Mouse (Mus musculus): ENCODE measurements around the gene Mta2. TPM values are rescaled to one million over a fixed set of nuclear protein-coding genes. Genes with fewer than 3 reads are reported as not detected.
"Not testable (repeated sequence)": the region's sequence is repeated elsewhere in the genome, so short reads cannot be mapped to it uniquely, and the experiment has no call there.

Mta2 gene
- 10 to 100 TPM; 46.0 to 46.9 TPM for total RNA-seq (2021)

DNA sequence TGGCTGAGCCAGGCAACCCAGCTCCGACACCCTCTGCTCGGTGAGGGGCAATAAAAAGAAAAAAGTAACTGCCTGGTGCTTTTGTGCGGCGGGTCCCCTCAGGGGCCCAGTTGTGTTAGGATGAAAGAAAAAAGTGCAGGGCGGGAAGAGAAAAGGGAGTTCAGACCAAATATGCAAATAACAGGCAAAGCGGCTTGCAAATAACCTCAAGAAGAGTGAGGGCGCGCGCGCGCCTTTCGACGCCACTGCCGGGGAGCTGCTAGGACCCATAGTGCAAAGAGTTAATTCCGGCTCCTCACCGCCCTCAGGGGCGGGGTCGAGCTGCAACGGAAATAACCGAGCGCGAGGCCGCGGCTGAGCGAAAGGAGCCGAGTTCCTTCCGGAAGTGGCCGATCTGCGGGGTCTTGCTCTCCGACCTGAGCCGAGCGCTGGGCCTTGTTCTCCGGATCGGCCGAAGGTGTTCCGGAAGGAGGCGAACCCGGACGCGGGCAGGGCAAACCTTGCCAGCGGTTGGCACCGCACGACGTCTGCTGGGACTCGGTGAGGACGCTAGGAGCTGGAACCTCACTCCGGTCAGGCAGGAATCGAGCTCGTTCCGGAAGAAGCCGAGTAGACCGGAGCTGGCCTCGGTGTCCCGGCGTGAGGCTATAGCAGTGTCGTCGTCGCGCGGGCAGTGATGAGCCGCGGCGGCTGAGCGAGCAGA, at the start of gene Mta2:
TSS of gene Mta2 (plus strand) at position 361 of the 703 bp plus-strand sequence.
- peak; percentile 93 to 96 for DNase-seq (ENCODE audit: low spot score in 2 of 2)
- intact Hi-C loops (cut with DNase I), result no loop called here

DNA sequence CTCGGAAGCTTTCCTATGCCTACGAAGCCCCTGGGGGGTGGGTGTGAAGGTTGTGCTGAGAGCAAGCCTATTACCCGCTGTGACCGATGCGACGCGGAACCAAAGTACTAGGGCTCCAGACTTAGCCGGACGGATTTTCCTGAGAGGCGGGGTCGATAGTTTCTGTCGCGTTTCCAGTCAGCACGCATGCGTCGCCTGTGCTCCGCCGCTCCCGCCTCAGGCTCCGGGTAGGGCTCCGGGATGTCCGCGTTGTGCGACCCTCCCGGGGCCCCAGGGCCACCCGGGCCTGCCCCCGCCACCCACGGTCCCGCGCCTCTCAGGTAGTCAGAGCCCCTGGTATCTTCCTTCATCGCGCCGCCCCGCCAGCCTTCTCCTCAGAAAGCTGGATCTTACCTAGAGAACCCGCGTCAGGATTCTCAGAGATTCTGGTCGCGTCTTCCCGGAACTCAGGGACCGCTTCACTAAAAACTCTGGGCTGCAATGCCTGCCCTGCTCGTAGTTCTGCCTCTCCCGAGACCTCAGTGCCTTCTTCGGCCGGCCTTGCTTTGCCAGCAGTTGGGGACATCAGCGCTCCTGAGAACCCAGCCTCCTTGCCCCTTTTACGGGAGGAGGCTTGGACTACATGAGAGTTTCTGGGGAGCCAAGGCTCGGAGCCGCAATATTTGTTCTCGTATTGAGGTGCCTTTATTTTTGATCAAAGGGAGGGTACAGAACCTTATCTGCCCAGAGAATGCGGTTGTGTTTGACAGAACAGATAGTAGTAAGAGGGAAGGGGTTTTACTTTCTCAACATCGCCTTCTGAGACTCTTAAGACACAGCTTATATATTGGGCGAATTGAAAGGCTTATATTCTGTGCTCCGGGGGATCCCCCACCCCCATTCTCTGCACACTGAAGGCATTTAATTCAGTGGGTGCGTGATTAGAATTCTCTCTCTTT, 48.6 kb upstream of the Mta2 start, which contains the start of gene Ints5:
TSS of gene Ints5 (plus strand) at position 177 of the 938 bp plus-strand sequence.
- intact Hi-C loops (cut with DNase I), result no loop called here
- DNase-seq (ENCODE audit: low spot score in 2 of 2), result peak; percentile 84 to 89

GRCm38 (mm10) chr19:8895397-8895960, 46.2 kb upstream of the Mta2 start:
- DNase-seq (ENCODE audit: low spot score in 2 of 2), result no peak
- intact Hi-C loops (cut with DNase I), result loop anchor here (5.0 kb wide), 1 partner anchor 57 kb away; the partner anchor contains the start of gene Tut1

DNA sequence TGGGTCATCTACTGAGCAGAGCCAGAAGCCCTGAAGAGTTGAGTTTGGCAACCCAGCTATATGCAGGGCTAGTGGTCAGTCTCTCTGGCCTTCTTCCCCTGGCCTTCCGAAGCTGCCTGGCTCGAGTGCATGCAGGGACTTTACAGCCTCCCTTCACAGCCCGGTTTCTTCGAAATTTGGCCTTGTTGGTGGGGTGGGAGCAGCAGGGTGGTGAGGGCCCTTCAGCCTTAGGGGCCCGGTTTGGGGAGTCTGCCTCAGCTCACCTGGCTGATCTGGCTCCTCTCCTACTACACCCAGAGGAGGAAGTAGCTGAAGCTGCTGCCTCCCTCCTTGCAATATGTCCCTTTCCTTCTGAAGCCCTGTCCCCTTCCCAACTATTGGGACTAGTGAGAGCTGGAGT, 45.4 kb upstream of the Mta2 start:
- intact Hi-C loops (cut with DNase I), result loop anchor here (5.0 kb wide), 1 partner anchor 56 kb away; the partner anchor contains the start of gene Tut1
- DNase-seq (ENCODE audit: low spot score in 2 of 2), result not testable (repeated sequence)

DNA sequence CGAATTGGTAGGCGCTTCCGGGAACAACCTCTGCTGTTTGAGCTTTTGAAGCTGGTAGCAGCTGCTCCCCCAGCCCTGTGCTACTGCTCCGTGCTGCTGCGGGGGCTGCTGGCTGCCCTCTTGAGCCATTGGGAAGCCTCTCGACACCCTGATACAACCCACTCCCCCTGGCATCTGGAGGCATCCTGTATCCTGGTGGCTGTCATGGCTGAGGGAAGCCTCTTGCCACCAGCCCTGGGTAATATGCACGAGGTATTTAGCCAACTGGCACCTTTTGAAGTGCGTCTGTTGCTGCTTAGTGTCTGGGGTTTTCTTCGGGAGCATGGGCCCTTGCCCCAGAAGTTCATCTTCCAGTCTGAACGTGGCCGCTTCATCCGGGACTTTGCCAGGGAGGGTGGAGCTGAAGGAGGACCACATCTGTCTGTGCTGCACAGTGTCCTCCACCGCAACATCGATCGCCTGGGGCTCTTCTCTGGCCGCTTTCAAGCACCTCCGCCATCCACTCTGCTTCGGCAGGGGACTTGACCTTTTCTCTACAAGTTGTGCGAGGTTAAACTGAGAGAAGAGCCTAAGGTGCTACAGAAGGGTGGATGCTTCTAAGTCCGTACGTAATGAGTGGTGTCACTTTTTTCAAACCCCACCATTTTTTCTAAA, 44.3 kb upstream of the Mta2 start:
- intact Hi-C loops (cut with DNase I), result loop anchor here (5.0 kb wide), 1 partner anchor 55 kb away; the partner anchor contains the start of gene Tut1

DNA sequence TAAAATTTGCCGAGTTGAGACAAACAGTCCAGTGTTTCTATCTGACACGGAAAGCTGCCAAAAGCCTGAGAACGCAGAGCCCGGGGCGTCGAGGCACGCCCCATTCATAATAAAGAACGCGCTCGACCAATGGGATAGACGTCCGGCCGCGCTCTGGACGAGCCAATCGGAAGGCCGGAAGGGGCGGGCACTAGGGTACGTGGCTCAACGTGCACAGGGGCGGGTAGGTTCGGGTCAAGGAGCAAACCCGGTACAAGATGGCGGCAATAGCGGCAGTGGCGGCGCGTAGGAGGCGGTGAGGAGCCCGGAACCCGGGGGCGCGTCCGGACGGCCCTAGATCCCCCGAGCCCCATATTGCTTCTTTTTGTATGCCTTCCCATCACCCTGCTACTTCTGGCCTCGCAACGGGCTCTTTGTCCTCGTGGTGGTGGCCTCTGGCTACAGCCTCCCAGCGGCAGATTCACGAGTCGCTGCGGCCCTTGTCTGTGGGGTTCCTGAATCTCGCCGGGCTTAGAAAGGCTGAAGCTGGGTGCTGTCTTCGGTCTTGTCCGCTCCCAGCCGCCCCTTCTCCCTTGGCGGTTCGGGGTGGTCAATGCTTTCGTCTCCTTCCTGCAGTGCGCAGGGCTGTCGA, 43.7 kb upstream of the Mta2 start, which contains the start of gene Ganab:
TSS of gene Ganab (plus strand) at position 207 of the 631 bp plus-strand sequence.
- peak; percentile 97 to 98 for DNase-seq (ENCODE audit: low spot score in 2 of 2)
- intact Hi-C loops (cut with DNase I), result loop anchor here (2.0 to 5.0 kb wide), 2 partner anchors 15 to 54 kb away; partner anchors contain the start of gene Tut1

More for the DNA sequence above, 44.3 kb upstream of the Mta2 start:
- peak; percentile 30 to 33 for DNase-seq (ENCODE audit: low spot score in 2 of 2)

DNA sequence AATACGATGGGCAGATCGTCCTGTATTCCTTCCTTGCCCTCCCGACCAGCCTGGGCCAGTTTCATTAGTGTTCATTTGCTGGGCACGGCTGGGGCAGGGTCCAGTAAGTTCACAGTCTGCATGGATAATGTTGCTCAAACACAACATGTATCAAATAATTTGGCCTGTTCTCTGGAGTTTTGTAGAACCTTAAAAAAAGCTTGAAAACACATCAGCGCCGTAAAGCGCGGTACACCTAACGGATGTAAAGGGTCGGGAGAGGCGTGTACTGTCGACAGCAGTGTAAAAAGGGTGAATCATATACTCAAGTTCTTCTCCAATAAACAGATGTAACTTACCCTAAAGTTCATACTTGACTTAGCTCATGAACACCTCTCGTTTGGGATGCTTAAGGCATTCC, 43.1 kb upstream of the Mta2 start:
- intact Hi-C loops (cut with DNase I), result loop anchor here (2.0 to 5.0 kb wide), 2 partner anchors 14 to 54 kb away; partner anchors contain the start of gene Tut1
- peak in 1 of 2 experiments; percentile 5 for DNase-seq (ENCODE audit: low spot score in 2 of 2)

GRCm38 (mm10) chr19:8899079-8899478, 42.6 kb upstream of the Mta2 start:
- intact Hi-C loops (cut with DNase I), result loop anchor here (2.0 to 5.0 kb wide), 2 partner anchors 14 to 53 kb away; partner anchors contain the start of gene Tut1
- no peak for DNase-seq (ENCODE audit: low spot score in 2 of 2)

- DNase-seq (ENCODE audit: low spot score in 2 of 2), result no peak
- intact Hi-C loops (cut with DNase I), result no loop called here
These were observed 38.3 kb upstream of the Mta2 start for GRCm38 (mm10) chr19:8903412-8903811.

- DNase-seq (ENCODE audit: low spot score in 2 of 2), result no peak
- intact Hi-C loops (cut with DNase I), result no loop called here
These were observed 33.1 kb upstream of the Mta2 start for GRCm38 (mm10) chr19:8908531-8908930.

DNA sequence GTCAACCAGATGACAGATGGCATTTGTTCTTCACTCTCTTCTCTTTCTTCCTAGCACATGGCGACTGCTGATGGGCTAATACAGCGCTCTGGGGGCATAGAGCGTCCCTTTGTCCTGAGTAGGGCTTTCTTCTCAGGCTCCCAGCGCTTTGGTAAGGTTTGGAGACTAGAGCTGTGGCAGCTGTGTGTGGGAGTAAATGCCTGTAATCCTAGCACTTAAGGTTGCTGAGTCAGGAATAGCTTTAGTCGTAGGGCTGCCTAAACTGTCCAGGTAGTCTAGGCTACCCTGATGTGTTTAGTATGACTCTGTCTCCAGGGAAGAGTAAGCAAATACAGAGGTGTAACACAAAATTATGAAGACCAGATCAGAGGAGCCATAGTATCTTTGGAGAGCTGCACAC, 29.9 kb upstream of the Mta2 start:
- peak; percentile 34 to 81 for DNase-seq (ENCODE audit: low spot score in 2 of 2)
- intact Hi-C loops (cut with DNase I), result loop anchor here (2.0 kb wide), 1 partner anchor 13 kb away; the partner anchor contains the start of gene Ganab

GRCm38 (mm10) chr19:8914212-8914611, 27.5 kb upstream of the Mta2 start:
- DNase-seq (ENCODE audit: low spot score in 2 of 2), result peak; percentile 28 to 85
- intact Hi-C loops (cut with DNase I), result no loop called here

- intact Hi-C loops (cut with DNase I), result no loop called here
These were observed 22.7 kb upstream of the Mta2 start for GRCm38 (mm10) chr19:8919000-8919399.

DNA sequence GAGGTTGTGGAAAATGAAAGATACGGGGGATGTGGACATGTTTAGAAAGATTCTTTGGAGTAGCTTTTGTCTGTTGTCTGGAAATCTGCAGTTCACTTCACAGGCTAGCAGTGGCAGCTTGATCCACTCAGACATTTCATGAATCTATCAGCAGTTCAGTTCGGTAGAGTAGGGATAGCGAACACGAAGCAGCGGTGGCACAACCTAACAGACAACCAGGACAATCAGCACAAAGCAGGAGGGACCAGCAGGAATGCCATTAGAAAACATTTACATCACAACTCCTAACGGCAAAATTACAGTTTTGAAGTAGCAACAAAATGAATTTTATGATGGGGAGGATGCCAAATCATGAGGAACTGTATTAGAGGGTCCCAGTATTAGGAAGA, 22.0 kb upstream of the Mta2 start:
- DNase-seq (ENCODE audit: low spot score in 2 of 2), result no peak
- intact Hi-C loops (cut with DNase I), result no loop called here

More at GRCm38 (mm10) chr19:8919000-8919399, 22.7 kb upstream of the Mta2 start:
- no peak for DNase-seq (ENCODE audit: low spot score in 2 of 2)

- intact Hi-C loops (cut with DNase I), result no loop called here
- peak; percentile 96 to 97 for DNase-seq (ENCODE audit: low spot score in 2 of 2)
These were observed 21.5 kb upstream of the Mta2 start, which contains the start of gene B3gat3 for GRCm38 (mm10) chr19:8920073-8920736. Gene B3gat3, plus strand, starts transcription at chr19:8920374.

DNA sequence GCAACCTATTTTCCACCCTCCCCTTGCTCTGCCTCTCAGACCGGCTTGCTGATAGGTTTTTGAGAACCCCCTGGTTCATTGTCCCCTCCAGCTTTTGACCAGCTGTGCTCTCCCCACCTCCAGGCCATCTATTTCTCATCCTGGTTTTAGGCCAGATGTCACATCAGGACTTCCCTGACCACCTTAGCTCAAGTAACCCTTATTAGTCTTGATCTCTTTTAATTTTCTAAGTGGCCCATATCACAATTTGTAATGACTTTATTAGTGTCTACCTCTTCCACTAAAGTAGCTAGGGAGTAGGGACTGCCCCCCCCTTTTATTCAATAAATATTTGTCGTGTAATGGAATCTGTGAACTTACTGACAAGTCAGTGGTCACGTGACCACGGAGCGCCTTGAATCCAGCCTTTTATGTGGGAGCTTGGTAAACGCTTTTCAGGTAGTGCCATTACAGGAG, 20.8 kb upstream of the Mta2 start:
- intact Hi-C loops (cut with DNase I), result no loop called here
- peak; percentile 27 to 35 for DNase-seq (ENCODE audit: low spot score in 2 of 2)

GRCm38 (mm10) chr19:8921741-8922140, 19.9 kb upstream of the Mta2 start:
- DNase-seq (ENCODE audit: low spot score in 2 of 2), result no peak
- intact Hi-C loops (cut with DNase I), result no loop called here

DNA sequence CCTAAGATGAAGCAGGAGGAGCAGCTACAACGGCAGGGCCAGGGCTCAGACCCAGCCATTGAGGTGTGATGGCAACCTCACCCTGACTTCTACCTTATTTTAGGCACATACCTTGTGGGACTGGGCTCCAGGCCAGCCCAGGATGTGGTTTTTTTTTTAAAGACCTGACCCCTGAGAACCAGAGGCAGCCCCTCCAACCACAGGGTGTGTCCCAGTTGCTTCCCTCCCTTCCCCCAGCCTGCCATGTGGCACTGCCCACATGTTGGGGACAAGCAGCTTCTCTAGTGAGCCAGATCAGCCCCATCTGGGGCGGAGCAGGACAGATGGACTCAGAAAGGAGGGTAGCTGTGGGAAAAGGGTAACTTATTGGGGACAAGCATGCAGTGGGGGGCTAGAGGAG, 14.9 kb upstream of the Mta2 start:
- intact Hi-C loops (cut with DNase I), result no loop called here
- DNase-seq (ENCODE audit: low spot score in 2 of 2), result peak in 1 of 2 experiments; percentile 24

Measured in left cerebral cortex, postnatal 25 days (tissue).